Mouse (Mus musculus): ENCODE measurements around the gene Kiss1r.
A peak's percentile ranks its signal among the peaks of the same experiment; 100 is the strongest.

The Kiss1r gene

DNA sequence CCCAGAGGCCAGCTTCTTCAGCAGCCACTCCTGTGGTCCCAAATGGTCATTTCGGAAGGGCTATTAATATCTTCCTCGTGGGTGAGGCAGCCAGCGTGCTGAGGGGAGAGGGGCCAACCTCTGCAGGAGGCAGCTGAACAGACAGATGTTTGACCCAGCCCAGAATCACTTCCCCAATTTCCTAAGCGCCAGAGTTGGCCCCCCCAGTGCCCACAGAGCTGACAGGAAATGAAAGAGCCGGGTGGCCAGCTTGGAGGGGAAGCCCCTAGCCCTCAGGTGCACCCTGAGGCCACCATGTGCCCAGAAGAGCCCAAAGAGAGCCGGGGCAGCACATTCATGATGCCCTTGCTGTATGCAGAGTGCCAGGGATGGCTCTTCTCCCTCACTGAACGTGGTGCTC is 24.0 kb downstream of the Kiss1r start:
- no peak for DNase-seq (ENCODE audit: low read depth)

DNA sequence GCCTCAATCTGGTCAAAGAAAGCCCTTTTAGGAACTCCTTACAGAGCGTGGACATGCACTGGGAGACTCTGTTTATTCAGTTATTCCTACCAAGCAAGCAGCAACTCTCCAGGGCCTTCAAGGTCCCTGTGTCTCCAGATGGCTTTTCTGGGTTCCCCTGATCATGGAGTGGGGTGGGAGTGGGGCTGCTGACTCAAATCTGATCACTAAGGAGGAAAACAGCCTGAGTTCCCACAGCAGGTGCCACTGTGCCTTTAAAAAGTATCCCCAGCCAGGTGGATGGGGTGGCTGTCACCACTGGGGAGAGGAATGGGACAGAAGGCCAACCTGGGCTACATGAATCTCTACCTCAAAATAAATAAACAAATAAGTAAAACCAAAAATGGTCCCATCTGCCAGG is 26.2 kb downstream of the Kiss1r start:
- DNase-seq (ENCODE audit: low read depth), result no peak

DNA sequence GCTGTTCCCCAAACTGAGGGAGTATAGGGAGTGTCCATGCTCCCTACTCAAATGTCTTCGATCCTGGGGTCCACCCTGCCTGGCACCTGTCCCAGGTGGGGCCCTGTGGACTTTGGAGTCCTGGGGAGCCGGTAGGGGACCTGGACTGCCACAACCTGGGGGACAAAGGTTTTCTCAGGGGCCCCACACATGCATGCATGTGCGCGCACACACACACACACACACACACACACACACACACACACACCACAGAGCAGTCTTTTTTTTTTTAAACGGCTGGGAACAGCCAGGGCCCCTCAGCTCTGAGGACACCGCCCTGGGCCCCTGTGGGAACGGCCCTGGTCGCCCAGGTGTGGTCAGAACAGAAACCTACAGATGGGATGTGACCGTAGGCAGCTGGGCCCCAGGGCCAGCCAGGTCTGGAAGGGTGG is 26.7 kb downstream of the Kiss1r start:
- no peak for DNase-seq (ENCODE audit: low read depth)

DNA sequence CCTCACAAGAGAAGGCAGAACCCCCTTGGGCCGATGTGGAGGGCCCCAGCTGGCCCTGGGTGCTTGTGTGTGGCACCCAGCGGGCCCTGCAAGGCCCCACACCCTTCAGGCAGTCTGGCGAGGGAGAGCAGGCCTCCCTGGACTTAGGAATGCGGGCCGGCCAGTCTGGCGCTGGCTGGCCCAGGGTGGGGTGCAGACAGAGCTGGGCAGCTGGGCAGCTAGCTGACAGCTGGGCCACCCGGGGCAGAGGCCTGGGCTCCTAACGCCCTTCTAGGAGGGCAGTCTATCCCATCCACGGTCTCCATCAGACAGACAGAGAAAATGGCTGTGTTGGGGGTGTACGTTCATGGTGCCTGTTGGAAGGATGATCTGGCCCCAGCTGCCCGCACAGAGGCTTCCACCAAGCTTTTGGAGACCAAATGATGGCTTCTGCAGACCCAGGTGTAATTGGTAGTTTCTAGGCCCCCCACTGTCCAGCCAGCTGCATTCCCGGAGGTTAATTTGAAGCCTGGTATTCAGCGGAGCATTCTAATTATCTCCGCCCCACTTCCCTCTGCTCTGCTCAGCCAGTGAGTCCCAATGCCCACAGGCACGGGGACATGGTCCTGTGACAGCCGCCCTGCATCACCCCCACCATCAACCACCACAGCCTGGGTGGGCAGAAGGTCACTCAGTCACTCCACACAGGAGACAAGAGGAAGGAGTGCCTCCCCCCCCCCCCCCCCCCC is 28.9 kb downstream of the Kiss1r start:
- DNase-seq (ENCODE audit: low read depth), result no peak

DNA sequence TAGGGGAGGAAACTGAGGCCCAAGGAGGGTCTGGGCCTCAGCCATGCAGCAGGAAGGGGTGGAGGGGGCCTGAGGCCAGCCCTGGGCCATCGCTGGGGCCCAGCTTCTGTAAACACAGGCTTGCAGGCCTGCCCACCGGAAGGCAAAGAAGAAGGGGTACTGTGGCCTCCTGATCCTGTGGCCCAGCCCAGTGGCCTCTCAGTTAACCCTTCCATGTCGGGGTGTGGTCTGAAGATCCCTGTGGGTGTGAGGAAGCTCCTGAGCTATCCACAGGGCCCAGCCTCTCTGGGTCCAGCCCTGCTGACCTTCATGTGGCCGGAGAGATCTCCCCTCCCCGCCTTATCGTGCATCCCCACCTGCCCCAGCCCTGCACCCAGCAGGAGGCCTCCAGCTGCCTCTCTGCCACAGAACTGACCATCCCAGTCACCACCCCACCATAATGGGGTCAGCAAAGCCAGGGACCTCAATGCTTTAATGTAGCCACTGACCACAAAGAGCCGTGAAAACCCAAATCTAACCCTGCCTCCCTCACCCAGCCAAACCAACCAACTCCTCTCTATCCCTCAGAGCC is 30.1 kb downstream of the Kiss1r start:
- no peak for DNase-seq (ENCODE audit: low read depth)

DNA sequence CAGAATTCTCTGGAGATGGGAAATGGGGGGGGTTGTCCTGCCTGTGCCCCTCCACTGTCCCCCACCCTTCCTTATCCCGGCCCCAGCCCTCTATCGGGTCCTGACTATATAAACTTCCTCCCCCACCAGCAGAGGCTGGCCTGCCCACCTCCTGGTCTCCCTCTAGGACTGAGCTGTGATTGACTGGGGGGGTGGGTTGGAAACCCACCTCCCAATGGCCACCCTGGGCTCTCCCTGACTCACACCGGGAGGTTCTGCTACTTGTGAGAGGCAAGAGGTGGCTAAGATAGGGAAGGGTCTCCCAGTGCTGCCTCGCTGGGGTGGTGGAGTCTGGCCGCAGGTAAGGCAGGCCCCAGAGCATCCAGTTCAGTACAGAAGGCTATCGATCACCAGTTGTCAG is 30.7 kb downstream of the Kiss1r start:
- DNase-seq (ENCODE audit: low read depth), result no peak

DNA sequence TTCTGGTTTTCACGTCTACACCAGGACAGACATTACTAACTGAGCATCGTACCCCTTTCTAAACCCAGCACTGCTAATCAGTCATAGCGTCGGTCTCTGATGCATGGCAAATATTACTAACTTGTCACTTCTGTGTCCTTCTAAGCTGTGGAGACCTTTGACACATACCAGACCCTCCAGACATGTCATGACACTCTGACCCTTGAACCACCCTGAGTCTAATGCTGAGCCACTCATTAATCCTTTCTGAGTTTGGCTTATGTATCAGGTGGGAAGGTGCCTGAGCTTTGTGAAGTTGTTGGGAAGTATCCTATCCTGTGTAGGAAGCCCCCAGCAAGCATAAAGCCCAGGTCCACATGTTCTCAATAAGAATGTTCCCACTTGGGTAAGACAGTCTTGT is 33.1 kb downstream of the Kiss1r start:
- no peak for DNase-seq (ENCODE audit: low read depth)

DNA sequence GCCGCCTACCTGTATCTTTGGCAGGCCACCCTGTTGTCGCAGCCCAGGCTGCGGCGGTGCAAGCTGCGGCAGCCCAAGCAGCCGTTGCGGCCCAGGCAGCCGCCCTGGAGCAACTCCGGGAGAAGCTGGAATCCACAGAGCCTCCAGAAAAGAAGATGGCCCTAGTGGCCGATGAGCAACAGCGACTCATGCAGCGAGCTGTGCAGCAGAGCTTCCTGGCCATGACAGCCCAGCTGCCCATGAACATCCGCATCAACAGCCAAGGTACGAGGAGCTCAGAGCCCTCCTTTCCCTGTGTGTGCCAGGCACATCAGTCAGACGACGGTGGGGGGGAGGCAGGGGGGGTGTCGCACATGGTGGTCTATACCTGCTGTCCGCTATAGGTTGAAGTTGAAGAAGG is 33.9 kb downstream of the Kiss1r start:
- DNase-seq (ENCODE audit: low read depth), result no peak

DNA sequence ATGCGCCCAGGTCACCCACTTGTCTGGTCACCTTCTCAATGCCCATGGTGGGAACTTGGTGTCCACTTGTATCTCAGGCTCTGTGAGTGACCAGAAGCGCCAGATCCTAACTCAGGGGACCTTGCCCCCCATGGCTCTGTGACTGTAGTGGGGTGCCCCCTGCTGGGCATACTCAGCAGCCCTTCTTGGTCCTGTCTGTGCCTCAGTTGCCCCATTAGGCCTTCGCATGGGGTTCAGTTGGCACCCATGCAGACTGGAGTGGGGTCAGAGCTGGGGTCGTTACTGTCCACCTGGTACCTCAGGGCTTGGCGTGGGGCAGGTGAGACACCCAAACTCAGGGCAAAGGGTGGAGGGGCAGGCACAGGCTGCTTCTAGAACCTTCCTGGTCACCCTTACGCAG is 37.2 kb downstream of the Kiss1r start:
- DNase-seq (ENCODE audit: low read depth), result peak; percentile 53

DNA sequence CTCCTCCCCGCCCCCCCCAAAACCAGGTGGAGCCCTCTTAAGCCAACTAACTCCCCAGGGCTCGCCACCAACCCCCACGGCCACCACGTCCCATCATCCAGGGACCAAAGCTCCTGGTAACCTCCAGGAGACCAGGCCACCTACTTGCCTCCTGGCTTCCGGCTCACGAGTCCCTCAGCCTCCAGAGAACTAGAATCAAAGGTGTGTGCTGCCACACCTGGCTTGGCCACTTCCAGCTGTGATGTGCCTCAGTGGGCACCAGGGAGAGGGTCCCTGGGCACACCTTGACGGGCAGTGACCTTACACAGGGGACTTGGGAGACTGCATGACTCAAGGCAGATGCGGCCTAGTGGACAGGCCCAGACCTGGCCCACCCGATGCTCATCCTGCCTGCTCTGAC is 38.9 kb downstream of the Kiss1r start:
- no peak for DNase-seq (ENCODE audit: low read depth)

DNA sequence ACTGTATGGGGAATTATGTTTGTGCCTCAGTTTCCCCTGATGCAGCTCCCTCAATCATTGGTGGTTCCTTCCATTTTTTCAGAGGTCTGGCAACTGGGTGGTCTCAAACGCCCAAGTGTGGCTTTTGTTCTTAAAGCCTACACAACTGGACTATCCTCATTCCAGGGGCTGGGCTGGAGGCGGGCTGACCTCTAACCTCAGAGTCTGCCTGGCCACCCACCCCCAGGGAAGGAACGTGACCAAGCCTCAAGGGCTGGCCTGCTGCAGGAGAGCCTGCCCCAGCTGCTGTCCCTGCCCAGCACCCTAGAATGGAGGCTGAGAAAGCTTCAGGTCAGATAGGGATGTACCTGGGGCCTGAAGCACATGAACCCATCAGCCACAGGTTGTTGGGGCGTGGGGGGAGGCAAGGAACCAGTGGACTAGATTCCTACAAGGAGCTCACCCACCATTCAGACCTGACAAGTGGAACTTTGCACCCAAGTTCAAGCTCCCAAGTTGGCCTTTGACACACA is 39.9 kb downstream of the Kiss1r start:
- no peak for DNase-seq (ENCODE audit: low read depth)

DNA sequence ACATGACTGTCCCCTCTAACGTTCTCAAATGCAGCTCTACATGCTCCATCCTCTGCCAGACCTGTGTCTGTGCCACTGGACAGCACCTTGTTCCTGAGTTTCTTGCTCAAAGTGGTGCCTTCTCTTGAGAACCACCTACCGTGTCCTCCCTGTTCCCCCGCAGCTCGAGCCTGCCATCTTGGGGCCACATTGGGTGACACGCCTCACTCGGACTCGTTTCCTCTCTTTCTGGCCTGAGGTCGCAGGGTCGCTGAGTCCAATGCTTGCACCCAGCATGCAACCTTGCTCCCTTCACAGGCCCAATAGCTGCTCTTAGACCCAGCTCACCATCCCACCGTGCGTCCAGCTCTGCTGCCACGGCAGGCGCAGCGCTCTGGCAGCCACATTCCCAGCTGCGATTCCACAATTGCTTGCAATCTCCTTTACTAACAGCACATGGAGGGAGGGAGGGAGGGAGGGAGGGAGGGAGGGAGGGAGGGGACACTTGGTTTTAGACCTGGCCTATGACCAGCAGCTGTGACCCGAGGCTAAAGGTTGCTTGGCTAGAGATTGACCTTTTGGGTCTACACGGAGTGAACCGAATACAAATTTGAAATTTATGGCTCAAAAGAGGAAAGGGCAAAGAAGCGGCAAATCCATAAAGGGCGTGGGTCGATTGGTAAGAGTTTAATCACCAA is 41.5 kb downstream of the Kiss1r start:
- peak; percentile 87 for DNase-seq (ENCODE audit: low read depth)

DNA sequence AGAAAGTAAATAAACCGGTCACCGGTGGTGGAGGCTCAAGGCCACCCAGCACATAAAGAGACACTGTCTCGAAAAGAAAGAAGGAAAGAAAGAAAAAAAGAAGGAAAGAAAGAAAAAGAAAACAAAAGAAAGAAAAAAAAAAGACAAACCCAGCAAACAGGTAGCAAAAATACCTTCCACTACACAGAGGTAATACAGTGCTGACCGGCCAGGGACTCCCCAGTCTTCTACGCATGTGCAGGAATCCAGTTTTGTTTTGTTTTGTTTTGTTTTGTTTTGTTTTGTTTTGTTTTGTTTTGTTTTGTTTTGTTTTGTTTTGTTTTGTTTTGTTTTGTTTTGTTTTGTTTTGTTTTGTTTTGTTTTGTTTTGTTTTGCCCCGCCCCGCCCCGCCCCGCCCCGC is 42.6 kb downstream of the Kiss1r start:
- peak; percentile 23 for DNase-seq (ENCODE audit: low read depth)

DNA sequence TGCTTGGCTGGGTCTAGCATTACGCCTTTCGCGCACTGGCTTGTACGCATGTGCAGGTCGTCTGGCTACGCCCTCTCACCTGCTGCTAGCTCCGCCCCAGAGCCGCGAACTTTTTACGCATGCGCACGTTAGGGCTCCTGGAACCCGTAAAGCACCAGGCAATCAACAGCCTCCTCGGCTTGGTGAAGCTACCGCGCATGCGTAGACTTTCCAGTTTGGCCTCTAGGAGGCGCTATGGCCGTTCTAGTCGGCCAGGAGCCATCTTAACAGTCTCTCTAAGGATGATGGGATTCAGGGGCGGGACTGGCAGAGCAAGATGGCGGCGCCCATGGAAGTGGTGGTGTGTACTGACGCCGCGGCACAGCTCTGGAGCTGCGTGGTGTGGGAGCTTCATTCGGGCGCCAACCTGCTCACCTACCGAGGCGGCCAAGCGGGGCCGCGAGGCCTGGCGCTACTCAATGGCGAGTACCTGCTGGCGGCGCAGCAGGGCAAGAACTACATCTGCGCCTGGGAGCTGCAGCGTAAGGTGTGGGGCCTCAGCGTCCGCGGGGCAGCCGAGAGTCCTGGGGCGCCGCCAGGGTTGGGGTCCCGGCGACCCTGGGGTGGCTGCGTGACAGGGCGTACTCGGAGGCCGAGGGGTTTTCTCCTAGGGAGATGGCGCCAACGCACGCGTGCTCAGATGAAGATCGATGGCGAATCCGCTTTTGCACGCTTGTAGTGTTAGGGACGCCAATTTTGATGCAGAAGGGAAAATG is 43.3 kb downstream of the Kiss1r start, which contains the start of gene Wdr18:
Gene Wdr18 (plus strand): TSS at position 306 of the 755 bp plus-strand sequence.
- peak; percentile 100 for DNase-seq (ENCODE audit: low read depth)

DNA sequence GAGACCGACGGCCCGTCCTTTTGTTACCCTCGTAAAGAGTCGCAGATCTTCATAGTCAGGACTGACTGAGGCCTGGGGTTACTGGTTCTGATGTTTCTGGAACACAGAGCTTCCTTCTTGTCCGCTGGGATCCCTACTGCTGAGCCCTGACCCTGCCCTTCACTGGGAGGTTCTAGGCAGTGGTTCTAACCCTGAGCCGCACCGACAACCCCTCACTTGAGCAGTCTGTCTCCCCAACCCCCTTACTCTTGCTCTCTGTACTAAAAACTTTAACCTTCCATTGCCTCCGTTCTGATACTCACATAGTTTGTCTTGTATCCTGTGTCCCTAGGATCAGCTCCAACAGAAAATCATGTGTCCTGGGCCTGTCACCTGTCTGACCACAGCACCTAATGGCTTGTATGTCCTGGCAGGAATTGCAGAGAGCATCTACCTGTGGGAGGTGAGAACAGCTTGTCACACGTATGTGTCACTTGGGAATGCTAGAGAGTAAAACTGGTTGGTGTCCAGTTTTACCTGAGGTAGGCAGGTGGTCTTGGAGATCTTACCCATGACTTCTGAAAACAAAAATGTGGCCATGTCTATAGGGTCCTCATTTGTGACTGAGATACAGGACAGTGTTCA is 44.0 kb downstream of the Kiss1r start:
- DNase-seq (ENCODE audit: low read depth), result no peak

DNA sequence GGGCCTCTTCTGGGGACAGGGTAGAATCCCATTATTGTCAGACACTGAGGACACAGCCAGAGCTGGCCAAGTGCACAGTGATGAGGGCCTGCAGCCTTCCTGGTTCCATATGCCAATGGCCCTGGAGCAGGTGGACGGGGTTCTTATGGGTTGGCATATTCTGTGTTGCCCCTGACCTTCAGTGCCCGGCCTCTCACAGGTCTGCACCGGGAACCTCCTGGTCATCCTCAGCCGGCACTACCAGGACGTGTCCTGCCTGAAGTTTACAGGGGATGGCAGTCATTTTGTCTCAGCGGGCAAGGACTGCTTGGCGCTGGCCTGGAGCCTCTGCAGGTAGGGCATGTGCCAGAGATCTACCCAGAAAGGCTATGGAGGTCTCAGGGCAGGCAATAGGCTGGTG is 48.0 kb downstream of the Kiss1r start:
- no peak for DNase-seq (ENCODE audit: low read depth)

DNA sequence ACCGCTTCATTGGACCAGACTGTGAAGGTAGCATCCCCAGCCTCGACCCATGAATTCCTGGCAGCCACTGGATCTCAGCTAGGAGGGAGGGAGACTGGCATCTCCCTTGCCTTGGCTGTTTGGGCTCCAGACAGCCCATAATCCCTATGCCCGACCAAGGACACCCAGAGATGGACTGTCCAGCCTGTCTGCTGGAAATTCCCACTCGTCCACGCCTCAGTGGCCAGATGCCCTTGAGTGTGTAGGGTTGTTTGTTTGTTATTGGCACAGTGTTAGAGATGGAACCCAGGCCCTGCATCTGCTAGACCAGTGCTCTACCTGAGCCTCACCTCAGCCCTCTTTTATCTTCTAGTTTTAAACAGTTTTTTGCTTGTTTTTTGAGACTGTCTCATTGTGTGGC is 48.6 kb downstream of the Kiss1r start:
- no peak for DNase-seq (ENCODE audit: low read depth)

DNA sequence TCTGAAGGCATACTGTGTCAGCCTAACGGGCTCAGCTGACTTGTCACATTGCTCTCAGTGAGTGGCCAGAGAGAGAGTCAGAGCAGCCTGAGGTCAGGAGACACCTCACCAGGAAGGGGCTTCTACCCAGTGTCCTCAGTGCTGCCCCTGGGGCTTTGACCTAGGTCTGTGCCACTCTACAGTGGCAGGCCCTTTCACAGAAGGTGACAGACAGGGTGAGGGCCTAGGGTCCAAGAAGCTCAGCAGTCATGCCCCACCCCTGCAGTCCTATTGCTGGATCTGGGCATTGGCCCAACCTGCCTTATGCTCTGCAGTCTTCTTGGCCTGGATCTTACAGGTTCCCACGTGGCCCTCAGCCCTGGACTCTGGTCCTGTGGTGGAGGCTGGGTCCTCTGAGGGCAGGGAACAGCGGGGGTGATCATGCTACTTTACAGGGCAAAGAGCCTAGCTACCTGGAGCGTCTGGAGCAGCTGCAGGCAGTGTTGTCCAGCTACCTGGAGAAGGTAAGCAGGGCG is 50.2 kb downstream of the Kiss1r start:
- DNase-seq (ENCODE audit: low read depth), result no peak

DNA sequence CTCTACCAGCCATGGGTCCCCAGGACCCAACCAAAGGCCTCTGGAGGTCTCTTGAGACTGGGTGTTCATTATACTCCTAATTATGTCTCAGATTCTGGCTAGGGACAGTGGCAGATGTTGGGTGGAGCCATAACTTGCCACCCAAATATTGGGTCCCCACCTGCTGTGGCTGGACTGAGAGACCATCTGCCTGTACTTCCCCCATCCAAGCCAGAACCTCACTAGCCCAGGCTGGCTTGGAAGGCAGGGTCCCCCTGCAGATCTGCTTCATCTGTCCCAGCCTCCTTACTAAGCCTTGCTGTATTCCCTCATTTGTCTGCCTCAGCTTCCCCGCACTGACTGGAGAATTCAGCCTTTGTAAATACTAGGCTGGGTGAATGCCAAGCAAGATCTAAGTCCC is 51.4 kb downstream of the Kiss1r start:
- no peak for DNase-seq (ENCODE audit: low read depth)

DNA sequence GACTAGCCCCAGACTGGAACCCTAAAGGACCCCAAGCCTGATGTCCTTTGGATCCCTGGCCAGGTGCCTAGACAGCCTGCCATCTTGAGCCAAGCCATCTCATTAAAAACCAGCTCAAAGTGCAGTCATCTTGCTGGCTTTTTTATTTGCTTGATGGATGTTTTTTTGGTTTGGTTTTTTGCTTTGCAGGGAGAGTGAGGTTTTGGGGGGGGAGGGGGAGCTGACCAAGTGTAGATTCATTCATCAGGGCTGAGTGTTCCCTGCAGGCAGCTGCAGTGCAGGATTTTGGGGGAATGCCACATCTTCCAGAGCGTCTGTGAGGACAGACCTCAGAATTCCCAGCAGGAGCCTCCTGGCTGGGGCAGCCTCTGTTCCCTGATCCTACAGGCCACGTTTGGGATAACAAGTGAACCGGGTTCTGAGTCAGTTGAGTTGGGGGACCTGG is 52.4 kb downstream of the Kiss1r start:
- DNase-seq (ENCODE audit: low read depth), result peak; percentile 85

DNA sequence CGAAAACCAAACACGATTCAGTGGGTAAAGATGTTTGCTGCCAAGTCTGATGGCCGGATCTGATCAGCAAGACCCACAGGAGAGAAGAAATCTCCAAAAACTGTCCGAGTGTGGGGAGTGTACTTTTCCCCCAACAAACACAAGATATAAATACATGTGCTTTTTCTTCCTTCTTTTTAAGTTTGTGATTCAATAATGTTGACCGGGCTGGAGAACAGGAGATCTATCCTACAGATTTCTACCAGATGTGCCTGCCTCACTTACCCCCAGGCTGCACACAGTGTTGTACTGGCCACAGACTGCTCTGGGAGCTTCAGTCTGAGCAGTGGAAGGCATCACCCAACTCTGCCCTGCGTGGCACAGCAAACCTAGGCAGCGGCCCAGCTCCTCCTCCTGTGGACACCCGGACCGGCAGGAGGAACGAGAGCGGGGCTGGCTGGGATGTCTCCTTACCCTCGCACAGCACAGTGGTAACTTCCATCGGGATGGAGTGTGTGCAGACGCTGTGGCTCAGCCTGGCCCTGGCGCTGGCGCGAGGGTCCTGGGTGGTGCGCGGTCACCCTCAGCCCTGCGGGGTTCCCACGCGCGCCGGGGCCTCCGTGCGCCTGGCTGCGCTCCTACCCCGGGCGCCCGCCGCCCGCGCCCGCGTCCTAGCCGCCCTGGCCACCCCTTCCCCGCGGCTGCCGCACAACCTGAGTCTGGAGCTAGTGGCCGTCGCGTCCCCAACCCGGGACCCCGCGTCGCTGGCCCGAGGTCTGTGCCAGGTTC is 53.8 kb downstream of the Kiss1r start, which contains the start of gene Grin3b:
Gene Grin3b (plus strand): TSS at position 301 of the 768 bp plus-strand sequence.
- DNase-seq (ENCODE audit: low read depth), result no peak

Data from NIH3T3 (cell line).